Mouse (Mus musculus) left cerebral cortex, postnatal 4 days (tissue): ENCODE results near the gene Wdr66. TPM values are rescaled to one million over a fixed set of nuclear protein-coding genes. Genes with fewer than 3 reads are reported as not detected.
"Not testable (repeated sequence)": the region's sequence is repeated elsewhere in the genome, so short reads cannot be mapped to it uniquely, and the experiment has no call there.

ENCODE experiments used
- DNase-seq: peaks from one replicate; pipeline ENCODE4 v3.0.0-alpha.2; 2022
- intact Hi-C: fragments of 180-260 bp; cut with DNase I; formaldehyde crosslinking; loops from one replicate; pipeline ENCODE4 v1.15.1; 2025
- total RNA-seq, 2 experiments: library from RNA; stranded (reverse); gene quantifications; 2 replicates each; pipeline ENCODE4 v1.2.3; 2021

Gene Wdr66
- total RNA-seq: 1 to 10 TPM; 5.6 to 6.1 TPM

GRCm38 (mm10) chr5:123251834-123252233 lies at the start of gene Wdr66:
TSS of gene Wdr66 (plus strand) at chr5:123252102.
- intact Hi-C loops: loop anchor here (5.0 to 10.0 kb wide), 2 partner anchors 93 to 190 kb away; partner anchors contain the start of gene Bcl7a
- peak; percentile 96 for DNase-seq

- DNase-seq, intact Hi-C loops: not testable (repeated sequence)
Observed at GRCm38 (mm10) chr5:123202771-123203170, 49.1 kb upstream of the Wdr66 start.

GRCm38 (mm10) chr5:123203591-123203990 lies 48.3 kb upstream of the Wdr66 start:
- intact Hi-C loops: not testable (repeated sequence)

GRCm38 (mm10) chr5:123222346-123223050 lies 29.4 kb upstream of the Wdr66 start:
- DNase-seq, intact Hi-C loops: not testable (repeated sequence)

More at GRCm38 (mm10) chr5:123203591-123203990, 48.3 kb upstream of the Wdr66 start:
- DNase-seq: not testable (repeated sequence)

- intact Hi-C loops: no loop called here
- DNase-seq: peak; percentile 21
Observed at GRCm38 (mm10) chr5:123223051-123223410, 28.9 kb upstream of the Wdr66 start.

- DNase-seq, intact Hi-C loops: not testable (repeated sequence)
Observed at GRCm38 (mm10) chr5:123223861-123224260, 28.0 kb upstream of the Wdr66 start.

GRCm38 (mm10) chr5:123226851-123227250 lies 25.1 kb upstream of the Wdr66 start:
- intact Hi-C loops: no loop called here
- no peak for DNase-seq

- intact Hi-C loops: no loop called here
- peak; percentile 97 for DNase-seq
Observed at GRCm38 (mm10) chr5:123227762-123228523, 24.0 kb upstream of the Wdr66 start.

GRCm38 (mm10) chr5:123228524-123228922 lies 23.4 kb upstream of the Wdr66 start:
- intact Hi-C loops: no loop called here
- DNase-seq: no peak

- intact Hi-C loops: no loop called here
- no peak for DNase-seq
Observed at GRCm38 (mm10) chr5:123229296-123229695, 22.6 kb upstream of the Wdr66 start.

- no peak for DNase-seq
- intact Hi-C loops: no loop called here
Observed at GRCm38 (mm10) chr5:123232180-123232579, 19.7 kb upstream of the Wdr66 start.

- peak; percentile 69 for DNase-seq
- intact Hi-C loops: no loop called here
Observed at GRCm38 (mm10) chr5:123235731-123236130, 16.2 kb upstream of the Wdr66 start.

- intact Hi-C loops: no loop called here
- no peak for DNase-seq
Observed at GRCm38 (mm10) chr5:123236426-123236825, 15.5 kb upstream of the Wdr66 start.

GRCm38 (mm10) chr5:123239501-123239900 lies 12.4 kb upstream of the Wdr66 start:
- intact Hi-C loops: no loop called here

GRCm38 (mm10) chr5:123245518-123245917 lies 6.4 kb upstream of the Wdr66 start:
- DNase-seq: peak; percentile 75
- intact Hi-C loops: loop anchor here (5.0 kb wide), 1 partner anchor 262 kb away; no protein-coding TSS in a partner anchor

More at GRCm38 (mm10) chr5:123239501-123239900, 12.4 kb upstream of the Wdr66 start:
- DNase-seq: no peak

GRCm38 (mm10) chr5:123251390-123251789 lies 512 bp upstream of the Wdr66 start:
- intact Hi-C loops: loop anchor here (5.0 to 10.0 kb wide), 2 partner anchors 93 to 191 kb away; partner anchors contain the start of gene Bcl7a
- DNase-seq: no peak

- DNase-seq: peak; percentile 85
- intact Hi-C loops: loop anchor here (10.0 kb wide), 1 partner anchor 88 kb away; the partner anchor contains the start of gene Bcl7a
Observed at GRCm38 (mm10) chr5:123256841-123257755, 5.2 kb downstream of the Wdr66 start.

- intact Hi-C loops: loop anchor here (10.0 kb wide), 1 partner anchor 86 kb away; the partner anchor contains the start of gene Bcl7a
Observed at GRCm38 (mm10) chr5:123258990-123259389, 7.1 kb downstream of the Wdr66 start.

GRCm38 (mm10) chr5:123260698-123261097 lies 8.8 kb downstream of the Wdr66 start:
- DNase-seq: no peak
- intact Hi-C loops: no loop called here

More at GRCm38 (mm10) chr5:123258990-123259389, 7.1 kb downstream of the Wdr66 start:
- DNase-seq: peak; percentile 65

- DNase-seq: no peak
- intact Hi-C loops: no loop called here
Observed at GRCm38 (mm10) chr5:123266909-123267308, 15.0 kb downstream of the Wdr66 start.
